Mouse (Mus musculus) heart, postnatal 25 days (tissue): Measurements from ENCODE around the gene Cdkn1a. TPM values are rescaled to one million over a fixed set of nuclear protein-coding genes. Genes with fewer than 3 reads are reported as not detected.
"Not testable (repeated sequence)": the region's sequence is repeated elsewhere in the genome, so short reads cannot be mapped to it uniquely, and the experiment has no call there.

Experiments
- DNase-seq: peaks from one replicate; pipeline ENCODE4 v3.0.0; 2022; ENCODE audit warnings: low spot score
- intact Hi-C: fragments of 180-260 bp; cut with DNase I; formaldehyde crosslinking; loops from one replicate; pipeline ENCODE4 v1.15.1; 2025
- total RNA-seq, 2 experiments: library from RNA; stranded (reverse); gene quantifications; 2 replicates each; pipeline ENCODE4 v1.2.3; 2021

The Cdkn1a gene
- total RNA-seq, 2 experiments from 2014 or later: 30.1 to 102 TPM

GRCm38 (mm10) chr17:29057361-29057890 lies 33.4 kb upstream of the Cdkn1a start:
- intact Hi-C loops: no loop called here
- DNase-seq: no peak

DNA sequence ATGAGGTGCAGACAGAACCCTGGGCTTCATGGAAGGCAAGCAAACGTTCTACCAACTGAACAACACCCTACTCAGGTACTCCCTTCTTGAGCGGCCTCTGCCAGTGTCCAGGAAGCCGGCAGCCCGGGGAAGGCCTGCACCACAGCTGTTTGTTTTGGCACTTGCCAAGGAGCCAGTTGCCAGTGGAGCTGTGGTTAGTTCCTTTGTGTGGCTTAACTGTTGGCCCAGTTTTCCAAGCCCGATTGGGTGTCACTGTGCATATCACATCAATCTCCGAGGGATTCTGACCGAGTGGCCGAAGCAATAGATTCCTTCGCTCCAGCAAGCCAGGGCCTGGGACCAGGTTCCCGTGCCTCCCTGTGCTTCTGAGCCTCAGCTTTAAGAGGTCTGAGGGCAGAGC lies 32.8 kb upstream of the Cdkn1a start:
- intact Hi-C loops: loop anchor here (2.0 kb wide), 1 partner anchor 15 kb away; no protein-coding TSS in a partner anchor
- DNase-seq: no peak

- DNase-seq: no peak
- intact Hi-C loops: loop anchor here (2.0 kb wide), 1 partner anchor 14 kb away; no protein-coding TSS in a partner anchor
Measured at GRCm38 (mm10) chr17:29058487-29058886, 32.3 kb upstream of the Cdkn1a start.

GRCm38 (mm10) chr17:29059581-29059980 lies 31.2 kb upstream of the Cdkn1a start:
- DNase-seq: no peak
- intact Hi-C loops: loop anchor here (2.0 kb wide), 1 partner anchor 13 kb away; no protein-coding TSS in a partner anchor

DNA sequence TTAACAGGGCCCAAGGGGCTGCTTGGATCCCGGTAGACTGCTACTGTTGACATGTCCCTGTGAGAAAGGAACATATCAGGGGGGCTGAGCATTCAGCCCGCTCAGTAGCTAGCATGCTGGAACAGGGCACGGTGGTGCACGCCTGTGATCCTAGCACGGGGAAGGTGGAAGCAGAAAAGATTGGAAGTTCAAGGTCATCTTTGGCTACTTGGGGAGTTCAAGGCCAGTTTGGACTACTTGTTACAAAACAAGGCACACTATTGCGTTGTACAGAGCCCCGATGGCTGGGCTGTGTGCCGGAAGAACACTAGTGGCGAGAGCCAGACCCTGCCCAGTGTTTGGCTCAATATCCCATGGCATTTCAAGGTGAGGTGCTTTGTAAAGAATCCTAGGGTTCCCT lies 29.8 kb upstream of the Cdkn1a start:
- intact Hi-C loops: no loop called here
- DNase-seq: no peak

GRCm38 (mm10) chr17:29062119-29063035 lies 28.4 kb upstream of the Cdkn1a start:
- DNase-seq: peak; percentile 36
- intact Hi-C loops: no loop called here

- no peak for DNase-seq
- intact Hi-C loops: no loop called here
Measured at GRCm38 (mm10) chr17:29063121-29063987, 27.4 kb upstream of the Cdkn1a start.

DNA sequence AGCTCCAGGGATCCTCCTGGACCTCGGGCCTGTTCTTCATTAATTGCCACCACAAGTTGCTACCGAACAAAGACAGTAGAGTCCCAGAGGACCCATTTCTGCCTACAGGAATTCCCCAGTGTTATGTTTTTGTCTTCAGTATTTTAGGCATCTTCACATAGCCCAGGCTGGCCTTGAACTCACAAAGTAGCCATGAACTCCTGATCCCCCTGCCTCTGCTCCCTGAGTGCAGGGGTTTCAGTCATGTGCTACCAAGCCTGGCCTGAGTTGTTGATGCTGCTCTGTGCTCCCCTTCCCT lies 26.8 kb upstream of the Cdkn1a start:
- DNase-seq: no peak
- intact Hi-C loops: no loop called here

DNA sequence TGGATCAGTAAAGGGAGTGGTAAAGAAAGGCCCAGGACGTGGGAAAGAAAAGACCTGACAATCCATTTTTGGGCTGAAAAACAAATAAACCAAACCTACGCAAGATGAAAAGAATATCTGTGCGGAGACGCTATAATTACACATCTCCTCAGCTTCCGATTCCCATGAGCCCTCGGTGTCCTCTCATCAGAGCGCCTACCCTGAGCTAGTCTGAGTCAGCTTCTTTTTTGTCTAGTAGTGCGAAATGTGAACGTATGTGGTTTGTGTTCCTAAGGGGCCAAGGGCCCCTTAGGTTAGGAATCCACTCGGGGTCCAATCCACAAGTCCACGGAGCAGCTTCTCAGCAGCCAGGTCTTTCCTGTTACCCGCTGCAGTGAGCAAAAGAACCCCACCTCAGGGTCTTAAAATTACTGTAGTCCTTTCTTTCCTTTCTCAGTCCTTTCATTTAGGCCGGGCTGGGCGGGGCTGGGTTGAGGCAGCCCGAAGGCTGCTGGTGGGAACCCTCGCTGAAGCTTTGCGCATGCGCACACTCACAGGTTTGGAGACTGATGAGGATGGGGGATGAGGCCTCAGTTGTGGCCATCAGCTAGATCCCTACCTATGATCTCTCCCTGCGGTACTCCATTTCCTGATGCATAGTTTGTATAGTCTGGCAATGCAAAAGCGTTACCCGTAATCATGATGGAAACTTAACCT lies 25.4 kb upstream of the Cdkn1a start:
- DNase-seq: no peak
- intact Hi-C loops: no loop called here

- intact Hi-C loops: no loop called here
- DNase-seq: no peak
Measured at GRCm38 (mm10) chr17:29065971-29066370, 24.8 kb upstream of the Cdkn1a start.

DNA sequence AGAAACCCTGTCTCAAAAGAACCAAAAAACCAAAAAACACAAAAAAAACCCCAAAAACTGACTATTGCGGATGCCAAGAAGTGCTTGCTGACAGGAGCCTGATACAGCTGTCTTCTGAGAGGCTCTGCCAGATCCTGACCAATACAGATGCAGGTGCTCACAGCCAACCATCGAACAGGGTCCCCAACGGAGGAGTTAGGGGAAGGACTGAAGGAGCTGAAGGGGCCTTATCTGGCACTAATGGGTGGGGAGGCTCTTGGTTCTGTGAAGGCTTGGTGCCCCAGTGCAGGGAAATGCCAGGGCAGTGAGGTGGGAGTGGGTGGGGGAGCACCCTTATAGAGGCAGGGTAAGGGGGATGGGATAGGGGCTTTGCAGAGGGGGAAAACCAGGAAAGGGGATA lies 23.4 kb upstream of the Cdkn1a start:
- intact Hi-C loops, DNase-seq: not testable (repeated sequence)

GRCm38 (mm10) chr17:29067847-29068246 lies 22.9 kb upstream of the Cdkn1a start:
- intact Hi-C loops: no loop called here
- no peak for DNase-seq

DNA sequence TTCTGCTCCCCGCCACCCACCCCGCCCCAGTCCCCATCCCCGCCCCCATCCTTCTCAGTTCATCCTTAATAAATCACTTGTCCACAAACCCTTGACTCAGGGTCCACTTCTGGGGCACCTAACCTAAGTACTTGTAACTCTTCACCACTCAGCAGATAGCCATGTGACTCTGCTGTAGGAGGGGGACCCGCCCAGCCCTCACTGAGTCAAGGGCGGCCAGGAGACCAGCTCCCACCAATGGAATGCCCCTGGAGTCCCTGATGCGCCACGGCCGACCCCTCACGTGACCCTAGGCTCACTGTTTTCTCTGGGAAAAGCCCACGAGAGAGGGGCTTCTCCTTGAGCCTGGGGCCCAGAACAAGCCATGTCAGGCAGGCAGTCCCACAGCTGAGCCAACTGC lies 21.7 kb upstream of the Cdkn1a start:
- no peak for DNase-seq
- intact Hi-C loops: no loop called here

DNA sequence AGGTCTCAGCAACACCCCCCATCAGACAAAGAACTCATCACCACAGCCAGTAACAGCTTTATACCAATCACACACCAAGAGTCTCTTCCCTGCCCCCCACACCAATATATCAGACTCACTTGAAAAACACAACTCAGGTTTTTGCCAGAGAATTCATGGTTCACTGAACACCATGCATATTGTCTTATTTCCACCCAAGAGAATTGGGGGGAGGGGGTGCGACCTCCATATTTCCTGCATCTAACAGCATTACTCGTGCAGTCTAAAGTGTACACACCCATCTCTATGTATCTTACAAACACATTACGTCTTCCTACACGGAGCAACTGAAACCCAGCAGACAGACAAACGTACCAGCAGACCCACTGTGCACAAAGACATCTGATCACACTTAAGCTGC lies 19.0 kb upstream of the Cdkn1a start:
- intact Hi-C loops: loop anchor here (2.0 kb wide), 1 partner anchor 13 kb away; no protein-coding TSS in a partner anchor
- no peak for DNase-seq

GRCm38 (mm10) chr17:29072701-29073307 lies 18.0 kb upstream of the Cdkn1a start:
- no peak for DNase-seq
- intact Hi-C loops: loop anchor here (2.0 kb wide), 1 partner anchor 14 kb away; no protein-coding TSS in a partner anchor

GRCm38 (mm10) chr17:29073313-29073712 lies 17.5 kb upstream of the Cdkn1a start:
- no peak for DNase-seq
- intact Hi-C loops: loop anchor here (2.0 kb wide), 1 partner anchor 15 kb away; no protein-coding TSS in a partner anchor

DNA sequence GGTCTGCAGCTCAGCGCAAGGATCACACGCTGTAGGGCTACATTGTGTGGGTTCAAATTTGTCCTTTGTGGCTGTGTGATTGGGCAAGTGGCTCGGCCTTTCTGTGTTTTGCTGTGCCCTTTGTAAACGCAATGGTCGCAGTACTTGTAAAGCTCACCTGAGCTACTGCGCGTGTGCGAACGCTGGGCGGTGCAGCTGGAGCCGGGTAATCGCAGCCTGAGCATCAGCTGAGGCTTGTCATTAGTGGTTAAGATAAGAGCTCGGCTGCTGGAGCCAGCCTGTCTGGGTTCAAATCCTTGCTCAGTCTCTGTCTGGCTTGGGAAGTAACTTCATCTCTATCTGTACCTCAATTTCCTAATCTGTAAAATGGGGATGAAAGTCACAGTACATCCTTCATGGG lies 16.7 kb upstream of the Cdkn1a start:
- intact Hi-C loops: no loop called here
- DNase-seq: no peak

DNA sequence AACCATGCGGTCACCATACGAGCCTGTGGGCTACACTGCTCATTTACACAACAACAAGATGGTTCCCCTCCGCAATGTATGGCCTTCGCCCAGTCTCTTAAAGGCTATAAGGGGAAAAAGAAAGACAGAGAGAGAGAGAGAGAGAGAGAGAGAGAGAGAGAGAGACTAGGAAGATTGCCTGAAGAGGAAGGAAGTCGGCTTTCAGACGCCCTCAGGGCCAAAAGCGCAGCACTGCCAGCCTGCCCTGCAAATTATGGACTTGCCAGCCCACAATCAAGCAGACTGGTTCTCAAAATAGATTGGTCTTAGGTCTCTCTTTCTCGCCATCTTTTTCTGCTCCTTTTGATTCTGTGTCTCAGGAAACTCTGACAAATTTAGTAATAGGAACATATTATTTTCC lies 14.5 kb upstream of the Cdkn1a start:
- DNase-seq: no peak
- intact Hi-C loops: no loop called here

GRCm38 (mm10) chr17:29077786-29078509 lies 12.8 kb upstream of the Cdkn1a start:
- intact Hi-C loops: loop anchor here (2.0 kb wide), 1 partner anchor 17 kb away; no protein-coding TSS in a partner anchor

More at GRCm38 (mm10) chr17:29077786-29078509, 12.8 kb upstream of the Cdkn1a start:
- DNase-seq: no peak
